Mouse (Mus musculus): ENCODE results near the gene Tas2r105. TPM values are rescaled to one million over a fixed set of nuclear protein-coding genes. Genes with fewer than 3 reads are reported as not detected.

The Tas2r105 gene
- total and polyA plus RNA-seq, 3 experiments, result not detected

DNA sequence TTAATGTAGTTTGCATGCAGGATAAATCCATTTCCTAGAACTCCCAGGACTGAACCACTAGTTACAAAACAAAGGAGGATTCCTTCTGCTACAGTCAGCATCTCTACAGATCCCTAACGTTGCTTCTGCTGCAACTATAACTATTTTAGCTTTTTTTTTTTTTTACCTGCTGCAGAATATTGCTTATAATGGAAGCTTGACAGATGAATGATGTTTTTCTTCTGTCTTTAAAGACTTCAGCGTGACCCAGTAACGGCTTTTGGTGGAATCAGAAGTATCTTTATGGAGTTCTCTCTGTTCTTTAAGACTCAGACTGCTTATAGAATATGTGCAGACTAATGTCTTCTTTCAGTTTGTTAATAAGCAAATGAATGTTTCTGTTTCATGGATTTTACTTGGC is 8.5 kb downstream of the Tas2r105 start, which contains the start of gene Tas2r106 (continued):
- TF ChIP-seq E2F4 (IDR thresholded peaks at IDR 0.05; ENCODE audit: insufficient replicate concordance, low read depth, low read length), result no peak

- DNase-seq (ENCODE audit: extremely low read depth), result no peak
- no peak for TF ChIP-seq MAFK (IDR thresholded peaks at IDR 0.05; ENCODE audit: insufficient replicate concordance, low read length)
- dilution Hi-C loops (cut with MboI; ENCODE audit: extremely low pct_ligation_motif_present, extremely low pct_unique_long_range_greater_than_20kb, low sequenced_read_pairs), result no loop called here
- no peak within 1 kb of the TSS for H3K4me3 ChIP-seq (replicated peaks in 1 of 3; ENCODE audit: low read depth in 2 of 3, low read length in 2 of 3, poor library complexity in 1 of 3)
- H3K27me3 ChIP-seq (replicated peaks), result no peaks in the 10 kb centered on the region
- H3K79me2 ChIP-seq (replicated peaks; ENCODE audit: control insufficient read depth, extremely low read depth, insufficient read depth, poor library complexity, severe bottlenecking), result no peaks in the 10 kb centered on the region
- in situ Hi-C loops (cut with MboI; ENCODE audit: low pct_ligation_motif_present, low pct_unique_long_range_greater_than_20kb, low sequenced_read_pairs), result no loop called here
- no peaks in the 10 kb centered on the region for H3K4me1 ChIP-seq (ENCODE audit: control insufficient read depth in 1 of 2, insufficient read depth in 2 of 2)
- H3K27ac ChIP-seq (ENCODE audit: insufficient read depth, low read depth), result no peak within 1 kb of the TSS
- H3K36me3 ChIP-seq (replicated peaks in 1 of 2; ENCODE audit: control insufficient read depth in 1 of 2, insufficient read depth in 1 of 2, low read length in 1 of 2), result no peaks in the 10 kb centered on the region
- H3K9ac ChIP-seq (ENCODE audit: insufficient read depth, low read depth), result no peak within 1 kb of the TSS
- no peak within 1 kb of the TSS for H3K4me2 ChIP-seq (ENCODE audit: insufficient read depth, low read depth, poor library complexity, severe bottlenecking)
- peaks cover 10% of the 10 kb centered on the region for H3K9me3 ChIP-seq (replicated peaks; ENCODE audit: low read length)
Measured at GRCm38 (mm10) chr6:131660049-131660448, 27.2 kb downstream of the Tas2r105 start, which contains the start of gene Tas2r107. Tas2r107 (minus strand) TSS chr6:131660149.

Other genes with a start within 250 kb of the Tas2r105 start
- not detected in 2 replicates for gene 5430401F13Rik, start 201.1 kb downstream of the Tas2r105 start, total RNA-seq (2012; rRNA removed)
- not detected in 2 replicates for gene 5430401F13Rik, start 201.1 kb downstream of the Tas2r105 start, total RNA-seq (2014; rRNA removed)
- gene 5430401F13Rik, start 201.1 kb downstream of the Tas2r105 start, polyA plus RNA-seq (2012; ENCODE audit: insufficient read length, low read depth), result not detected in 2 replicates
- gene Gm6619, start 201.1 kb downstream of the Tas2r105 start, total RNA-seq (2012; rRNA removed), result not detected in 2 replicates
- gene Gm6619, start 201.1 kb downstream of the Tas2r105 start, total RNA-seq (2014; rRNA removed), result not detected in 2 replicates
- not detected in 2 replicates for gene Gm6619, start 201.1 kb downstream of the Tas2r105 start, polyA plus RNA-seq (2012; ENCODE audit: insufficient read length, low read depth)
- not detected in 2 replicates for gene Tas2r130, start 56.6 kb downstream of the Tas2r105 start, total RNA-seq (2012; rRNA removed)
- gene Tas2r130, start 56.6 kb downstream of the Tas2r105 start, total RNA-seq (2014; rRNA removed), result not detected in 2 replicates
- not detected in 2 replicates for gene Tas2r130, start 56.6 kb downstream of the Tas2r105 start, polyA plus RNA-seq (2012; ENCODE audit: insufficient read length, low read depth)
- not detected in 2 replicates for gene Tas2r107, start 27.3 kb downstream of the Tas2r105 start, total RNA-seq (2012; rRNA removed)
- not detected in 2 replicates for gene Tas2r107, start 27.3 kb downstream of the Tas2r105 start, total RNA-seq (2014; rRNA removed)
- not detected in 2 replicates for gene Tas2r107, start 27.3 kb downstream of the Tas2r105 start, polyA plus RNA-seq (2012; ENCODE audit: insufficient read length, low read depth)
- not detected in 2 replicates for gene Tas2r106, start 8.6 kb downstream of the Tas2r105 start, total RNA-seq (2012; rRNA removed)
- not detected in 2 replicates for gene Tas2r106, start 8.6 kb downstream of the Tas2r105 start, total RNA-seq (2014; rRNA removed)
- not detected in 2 replicates for gene Tas2r106, start 8.6 kb downstream of the Tas2r105 start, polyA plus RNA-seq (2012; ENCODE audit: insufficient read length, low read depth)
- gene Tas2r104, start 1.8 kb downstream of the Tas2r105 start, total RNA-seq (2012; rRNA removed), result not detected in 2 replicates
- gene Tas2r104, start 1.8 kb downstream of the Tas2r105 start, total RNA-seq (2014; rRNA removed), result not detected in 2 replicates
- not detected in 2 replicates for gene Tas2r104, start 1.8 kb downstream of the Tas2r105 start, polyA plus RNA-seq (2012; ENCODE audit: insufficient read length, low read depth)
- gene Tas2r114, start 2.6 kb upstream of the Tas2r105 start, total RNA-seq (2012; rRNA removed), result not detected in 2 replicates
- not detected in 2 replicates for gene Tas2r114, start 2.6 kb upstream of the Tas2r105 start, total RNA-seq (2014; rRNA removed)
- not detected in 2 replicates for gene Tas2r114, start 2.6 kb upstream of the Tas2r105 start, polyA plus RNA-seq (2012; ENCODE audit: insufficient read length, low read depth)

Measured in CH12.LX (cell line).